Mouse (Mus musculus): Measurements from ENCODE around the gene Pla2g1b.

DNA sequence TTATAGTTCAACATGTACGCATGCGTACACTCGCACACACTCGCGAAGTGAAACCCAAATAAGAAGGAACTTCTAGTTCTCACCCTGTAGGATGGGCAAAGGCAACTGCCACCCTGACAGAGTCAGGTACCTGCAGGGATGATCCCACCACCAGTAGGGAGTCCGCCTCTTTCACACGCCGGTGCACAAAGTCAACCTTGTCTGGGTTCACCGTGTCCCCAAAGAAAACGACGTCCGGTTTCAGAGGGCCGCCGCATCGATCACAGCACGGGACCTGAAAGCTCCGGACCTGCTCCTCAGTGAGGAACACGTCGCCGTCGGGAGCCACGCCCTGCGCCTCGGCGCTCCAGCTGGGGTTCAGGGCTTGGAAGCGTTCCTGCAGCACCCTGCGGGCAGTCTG, 14.0 kb downstream of the Pla2g1b start:
- TF ChIP-seq CTCF (IDR thresholded peaks at IDR 0.05; ENCODE audit: low read depth) (no peak), EP300 (IDR thresholded peaks at IDR 0.05; ENCODE audit: low read depth) (no peak)

Measured in heart, postnatal 0 days (tissue).